Mouse (Mus musculus) small intestine, adult 2 months (tissue): ENCODE measurements at regions not wholly inside any gene's neighbourhood (a gene's known extent, or its start where the extent isn't known, plus 50 kb on each side); places are given as distances from the start of the nearest gene placed in this dataset.

Experiments used
- CTCF ChIP-seq: fragments of 200-500 bp; IDR thresholded peaks from 2 replicates; pipeline ENCODE4 v1.5.1; 2012; ENCODE audit warnings: low read depth, mild to moderate bottlenecking, control low read depth, inconsistent platforms, low read length, moderate library complexity, mixed read lengths; ENCODE audit not compliant: insufficient replicate concordance, insufficient read length; ENCODE audit errors: extremely low read depth
- POLR2A ChIP-seq: fragments of 200-500 bp; IDR thresholded peaks from 2 replicates; pipeline ENCODE4 v1.6.1; 2012; ENCODE audit warnings: low read depth, mild to moderate bottlenecking, control low read depth, inconsistent platforms, low read length, moderate library complexity

GRCm38 (mm10) chr14:68973636-68974101 lies 320.4 kb downstream of the Synb start:
- no peak for TF ChIP-seq POLR2A
- no peak for TF ChIP-seq CTCF
